Comparison of ENCODE assay signal across 1 mouse cellular context in the genomic region with DNA sequence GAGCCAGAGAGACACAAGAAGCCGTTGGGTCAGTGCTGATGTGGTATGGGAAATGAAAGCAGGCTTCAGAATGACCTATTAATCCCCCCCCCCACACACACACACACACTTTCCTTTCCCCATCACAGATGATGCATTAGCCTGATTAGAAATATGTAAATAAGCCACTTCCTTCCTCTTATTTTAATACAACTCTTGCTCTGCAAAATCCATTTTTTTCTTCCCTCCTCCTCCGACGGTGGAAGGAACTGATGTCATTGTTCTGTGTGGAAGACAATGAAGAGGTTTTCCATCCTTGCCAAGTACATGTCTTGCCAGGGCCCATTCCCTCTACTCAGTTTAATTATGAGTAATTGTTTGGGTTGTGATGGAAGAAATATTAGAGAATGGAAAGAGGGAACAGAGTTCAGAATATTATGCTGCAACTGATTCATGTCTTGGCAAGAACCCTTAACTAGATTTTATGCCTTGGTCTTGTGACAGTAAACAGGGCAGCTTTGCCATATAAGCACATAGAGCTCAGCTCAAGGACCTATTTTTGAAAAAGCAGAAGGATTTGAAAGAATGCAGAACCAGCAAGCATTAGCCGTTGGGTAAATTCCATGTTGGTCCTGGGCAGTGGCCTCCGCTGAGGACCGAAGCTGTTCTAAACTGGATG.
TF ChIP-seq lines count a peak whose summit lies in the region.

No protein-coding gene starts in this region.

TF ChIP-seq in CH12.LX, 34 proteins besides CTCF, POLR2A, EP300 and RAD21 (continued from another document):
- TF ChIP-seq E2F4 (IDR thresholded peaks at IDR 0.05; ENCODE audit: insufficient replicate concordance, low read depth, low read length) (no peak), JUN (IDR thresholded peaks at IDR 0.05; ENCODE audit: insufficient read depth, low read depth, low read length) (no peak), PAX5 (IDR thresholded peaks at IDR 0.05; ENCODE audit: low read length) (no peak), SIN3A (IDR thresholded peaks at IDR 0.05; ENCODE audit: low read length) (no peak)
